Mouse (Mus musculus) heart, postnatal 0 days (tissue): ENCODE data around the gene Fam13c. TPM values are rescaled to one million over a fixed set of nuclear protein-coding genes. Genes with fewer than 3 reads are reported as not detected.
A peak's percentile ranks its signal among the peaks of the same experiment; 100 is the strongest.

Source experiments
- ATAC-seq: fragments of 200-750 bp; cut with Nextera tagmentation; 2 replicates; pipeline ENCODE4 v1.8.0; 2017; ENCODE audit warnings: low read depth, moderate number of reproducible peaks, moderate library complexity; ENCODE audit not compliant: insufficient read depth
- DNase-seq: peaks from one replicate; pipeline ENCODE4 v3.0.0-alpha.2; 2016; ENCODE audit warnings: low spot score
- H3K27ac ChIP-seq: fragments of 300-500 bp; sonication (generic); 2 replicates; pipeline ENCODE4 v1.5.1; 2014; ENCODE audit warnings: low read depth, mild to moderate bottlenecking
- H3K27me3 ChIP-seq: fragments of 300-500 bp; sonication (generic); 2 replicates; pipeline ENCODE4 v1.6.1; 2014; ENCODE audit warnings: low read length, mixed read lengths; ENCODE audit not compliant: control insufficient read depth, insufficient read depth
- H3K36me3 ChIP-seq: fragments of 300-500 bp; sonication (generic); replicated peaks from 2 replicates; pipeline ENCODE4 v1.6.1; 2014; ENCODE audit warnings: low read length, mixed read lengths; ENCODE audit not compliant: control insufficient read depth, insufficient read depth
- H3K4me1 ChIP-seq: fragments of 300-500 bp; sonication (generic); 2 replicates; pipeline ENCODE4 v1.6.1; 2014; ENCODE audit warnings: antibody characterized with exemption; ENCODE audit not compliant: control insufficient read depth, insufficient read depth
- H3K4me2 ChIP-seq: fragments of 300-500 bp; sonication (generic); 2 replicates; pipeline ENCODE4 v1.6.1; 2014; ENCODE audit warnings: low read depth, mild to moderate bottlenecking, low read length, moderate library complexity
- H3K4me3 ChIP-seq: fragments of 300-500 bp; sonication (generic); 2 replicates; pipeline ENCODE4 v1.5.1; 2014; ENCODE audit warnings: low read depth, low read length
- H3K9ac ChIP-seq: fragments of 300-500 bp; sonication (generic); replicated peaks from 2 replicates; pipeline ENCODE4 v1.6.1; 2014; ENCODE audit warnings: low read depth, low read length, mixed read lengths
- H3K9me3 ChIP-seq: fragments of 300-500 bp; sonication (generic); replicated peaks from 2 replicates; pipeline ENCODE4 v1.6.1; 2016; ENCODE audit warnings: low read length; ENCODE audit not compliant: control insufficient read depth
- CTCF ChIP-seq: IDR thresholded peaks from 2 replicates; pipeline ENCODE4 v1.5.1; 2016; ENCODE audit warnings: antibody characterized with exemption, control low read depth, low read depth
- EP300 ChIP-seq: IDR thresholded peaks from 2 replicates; pipeline ENCODE4 v1.6.1; 2016; ENCODE audit warnings: antibody characterized with exemption, low read depth
- WGBS: fragments of 180-500 bp; shearing (Covaris S2); extraction: QIAGEN DNeasy Blood & Tissue Kit; methylation state at CpG from one replicate; pipeline ENCODE4 v1.1.7; 2014; 5-methylcytosine and 5-hydroxymethylcytosine counted together
- polyA plus RNA-seq: library from polyadenylated mRNA; unstranded; fragments of >200 nt; fragmentation: Nextera tagmentation; extraction: Ambion mirVana; gene quantifications from 2 replicates; pipeline ENCODE4 v1.2.1, GENCODE M21; 2015
- total RNA-seq: library from RNA; depleted of rRNA; stranded (reverse); fragments of >200 nt; gene quantifications from 2 replicates; pipeline ENCODE4 v1.2.3, GENCODE M21; 2014; ENCODE audit warnings: low replicate concordance

The Fam13c gene
- total and polyA plus RNA-seq, 2 experiments from 2014 or later: 0.19 to 7.8 TPM

- H3K27ac ChIP-seq: no peak overlapping the region
- ATAC-seq (no peak), DNase-seq (no peak)
- H3K4me2 ChIP-seq: peak overlapping the region; percentile 87; the same call in 1 of the 2 replicates
- TF ChIP-seq EP300: no peak
- no peak for TF ChIP-seq CTCF
- H3K9ac ChIP-seq: no peak overlapping the region
- no peaks in the 10 kb centered on the region for H3K27me3 ChIP-seq
- no peaks in the 10 kb centered on the region for H3K36me3 ChIP-seq
- 76% methylated on average over 5 of the region's 5 CpGs for WGBS
- H3K4me3 ChIP-seq: no peak overlapping the region
- no peaks in the 10 kb centered on the region for H3K9me3 ChIP-seq
- no peaks in the 10 kb centered on the region for H3K4me1 ChIP-seq
Measured at GRCm38 (mm10) chr10:70442623-70443022, 2.3 kb downstream of the Fam13c start.

GRCm38 (mm10) chr10:70447787-70448186 is 7.5 kb downstream of the Fam13c start:
- Histone ChIP-seq H3K4me2 (no peak overlapping the region), H3K9ac (no peak overlapping the region), H3K36me3 (no peaks in the 10 kb centered on the region), H3K27me3 (no peaks in the 10 kb centered on the region), H3K4me1 (no peaks in the 10 kb centered on the region), H3K9me3 (no peaks in the 10 kb centered on the region), H3K27ac (no peak overlapping the region), H3K4me3 (no peak overlapping the region)
- WGBS: 54% methylated on average over 4 of the region's 4 CpGs
- TF ChIP-seq CTCF: no peak
- TF ChIP-seq EP300: no peak
- DNase-seq (no peak), ATAC-seq (no peak)

DNA sequence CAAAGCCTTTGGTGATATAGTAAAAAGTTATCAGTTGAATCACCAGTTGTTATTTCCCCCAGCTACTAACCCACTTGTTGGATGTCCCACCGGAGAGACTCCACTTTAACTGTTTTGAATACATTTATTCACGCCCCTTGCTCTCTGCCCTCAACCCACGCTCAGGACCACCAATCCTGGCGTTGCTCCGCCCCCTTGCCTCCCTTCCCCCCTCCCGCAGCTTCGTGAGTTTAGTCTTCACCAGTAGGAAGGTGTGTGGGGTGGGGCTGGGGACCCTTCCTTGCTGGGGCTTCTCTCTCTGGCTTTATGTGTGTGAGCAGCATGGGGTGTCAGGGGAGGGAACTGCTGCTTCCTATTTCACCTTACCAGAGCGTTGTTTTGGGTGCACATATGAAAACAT is 8.9 kb downstream of the Fam13c start:
- TF ChIP-seq EP300 (no peak), CTCF (no peak)
- no peak for ATAC-seq
- H3K27ac ChIP-seq: no peak overlapping the region
- no peaks in the 10 kb centered on the region for H3K9me3 ChIP-seq
- no peaks in the 10 kb centered on the region for H3K36me3 ChIP-seq
- H3K27me3 ChIP-seq: no peaks in the 10 kb centered on the region
- DNase-seq: no peak
- H3K9ac ChIP-seq: no peak overlapping the region
- H3K4me3 ChIP-seq: no peak overlapping the region
- H3K4me1 ChIP-seq: no peaks in the 10 kb centered on the region
- H3K4me2 ChIP-seq: peak overlapping the region; percentile 33; the same call in 1 of the 2 replicates
- WGBS: 38% methylated on average over 8 of the region's 8 CpGs

- WGBS: 90% methylated on average over 8 of the region's 8 CpGs
- ATAC-seq: no peak
- Histone ChIP-seq H3K4me1 (no peaks in the 10 kb centered on the region), H3K9me3 (no peaks in the 10 kb centered on the region; the same call in 1 of the 2 replicates), H3K27me3 (no peaks in the 10 kb centered on the region), H3K27ac (no peak overlapping the region), H3K4me3 (no peak overlapping the region), H3K36me3 (peaks cover 4% of the 10 kb centered on the region; the same call in 1 of the 2 replicates), H3K4me2 (no peak overlapping the region), H3K9ac (no peak overlapping the region)
- TF ChIP-seq EP300 (no peak), CTCF (no peak)
- no peak for DNase-seq
Measured at GRCm38 (mm10) chr10:70455886-70456305, 15.6 kb downstream of the Fam13c start.

GRCm38 (mm10) chr10:70458574-70459263 is 18.4 kb downstream of the Fam13c start:
- ATAC-seq (no peak), DNase-seq (no peak)
- Histone ChIP-seq H3K4me2 (0 out of 2 replicates have a peak overlapping the region, but pooled peaks have one; percentile 2), H3K9me3 (no peaks in the 10 kb centered on the region; the same call in 1 of the 2 replicates), H3K4me3 (no peak overlapping the region), H3K27me3 (no peaks in the 10 kb centered on the region), H3K36me3 (peaks cover 4% of the 10 kb centered on the region; the same call in 1 of the 2 replicates), H3K4me1 (no peaks in the 10 kb centered on the region), H3K9ac (no peak overlapping the region), H3K27ac (no peak overlapping the region)
- WGBS: 64% methylated on average over 11 of the region's 11 CpGs
- TF ChIP-seq EP300 (no peak), CTCF (no peak)
